Mouse (Mus musculus) MEL (cell line): ENCODE measurements around the gene Cbwd1. TPM values are rescaled to one million over a fixed set of nuclear protein-coding genes. Genes with fewer than 3 reads are reported as not detected.

Source experiments
- DNase-seq: peaks from one replicate; pipeline ENCODE4 v3.0.0; 2011; ENCODE audit warnings: low read depth, low spot score
- H3K27ac ChIP-seq: 2 replicates; pipeline ENCODE4 v1.5.1; 2012; ENCODE audit warnings: low read depth, mild to moderate bottlenecking, control low read depth, low read length, moderate library complexity; ENCODE audit not compliant: control insufficient read depth
- H3K27me3 ChIP-seq, 2 experiments: fragments of 150-350 bp in 1 of 2; sonication (generic) in 1 of 2; 2 replicates each; pipeline ENCODE4 v1.6.1; 2012; ENCODE audit warnings: low read length in 2 of 2, mild to moderate bottlenecking in 2 of 2, improper control_type of control experiment in 1 of 2, moderate library complexity in 1 of 2; ENCODE audit not compliant: insufficient read depth in 2 of 2, control insufficient read depth in 1 of 2
- H3K36me3 ChIP-seq, 2 experiments: 2 replicates each; pipeline ENCODE4 v1.6.1; 2012 to 2014; ENCODE audit warnings: low read length in 2 of 2, improper control_type of control experiment in 1 of 2, inconsistent platforms in 1 of 2, mild to moderate bottlenecking in 1 of 2; ENCODE audit not compliant: insufficient read depth in 2 of 2, control insufficient read depth in 1 of 2
- H3K4me1 ChIP-seq, 2 experiments: fragments of 150-350 bp in 1 of 2; sonication (generic) in 1 of 2; 2 replicates each; pipeline ENCODE4 v1.6.1; 2012; ENCODE audit warnings: low read length in 2 of 2, improper control_type of control experiment in 1 of 2, mild to moderate bottlenecking in 1 of 2; ENCODE audit not compliant: insufficient read depth in 2 of 2, control insufficient read depth in 1 of 2
- H3K4me3 ChIP-seq, 2 experiments: fragments of 150-350 bp in 1 of 2; sonication (generic) in 1 of 2; 2 replicates each; pipeline ENCODE4 v1.5.1; 2012; ENCODE audit warnings: low read depth in 2 of 2, low read length in 2 of 2, mild to moderate bottlenecking in 2 of 2, moderate library complexity in 2 of 2, control low read depth in 1 of 2, improper control_type of control experiment in 1 of 2; ENCODE audit not compliant: control insufficient read depth in 1 of 2, insufficient read depth in 1 of 2
- H3K79me2 ChIP-seq: 2 replicates; pipeline ENCODE4 v1.6.1; 2012; ENCODE audit warnings: mild to moderate bottlenecking, low read length, moderate library complexity; ENCODE audit not compliant: control insufficient read depth, poor library complexity, insufficient read depth
- H3K9ac ChIP-seq: 2 replicates; pipeline ENCODE4 v1.6.1; 2012; ENCODE audit warnings: low read depth, mild to moderate bottlenecking, control low read depth, low read length, moderate library complexity; ENCODE audit not compliant: control insufficient read depth, poor library complexity, severe bottlenecking
- H3K9me3 ChIP-seq: fragments of 150-350 bp; sonication (generic); replicated peaks from 2 replicates; pipeline ENCODE4 v1.6.1; 2012; ENCODE audit warnings: mild to moderate bottlenecking, low read length, improper control_type of control experiment, moderate library complexity; ENCODE audit not compliant: insufficient read depth
- BHLHE40 ChIP-seq: IDR thresholded peaks from 2 replicates; pipeline ENCODE4 v1.6.1; 2012; ENCODE audit warnings: low read depth, mild to moderate bottlenecking, inconsistent platforms, low read length, improper control_type of control experiment, borderline replicate concordance
- CHD1 ChIP-seq: IDR thresholded peaks from 2 replicates; pipeline ENCODE4 v1.6.1; 2012; ENCODE audit warnings: low read depth, mild to moderate bottlenecking, inconsistent platforms, low read length, improper control_type of control experiment
- CHD2 ChIP-seq: IDR thresholded peaks from 2 replicates; pipeline ENCODE4 v1.6.1; 2011; ENCODE audit warnings: low read length, improper control_type of control experiment
- ETS1 ChIP-seq: IDR thresholded peaks from 2 replicates; pipeline ENCODE4 v1.6.1; 2012; ENCODE audit warnings: low read depth, mild to moderate bottlenecking, inconsistent platforms, low read length, improper control_type of control experiment, moderate library complexity
- GABPA ChIP-seq: IDR thresholded peaks from 2 replicates; pipeline ENCODE4 v1.6.1; 2012; ENCODE audit warnings: low read depth, mild to moderate bottlenecking, inconsistent platforms, low read length, improper control_type of control experiment, moderate library complexity
- GATA1 ChIP-seq: IDR thresholded peaks from 2 replicates; pipeline ENCODE4 v1.6.1; 2011; ENCODE audit warnings: low read depth, low read length, improper control_type of control experiment
- MAFK ChIP-seq: IDR thresholded peaks from 2 replicates; pipeline ENCODE4 v1.6.1; 2011; ENCODE audit warnings: low read depth, mild to moderate bottlenecking, low read length, improper control_type of control experiment, borderline replicate concordance
- MYB ChIP-seq: IDR thresholded peaks from 2 replicates; pipeline ENCODE4 v1.6.1; 2011; ENCODE audit warnings: mild to moderate bottlenecking, low read depth, low read length, improper control_type of control experiment
- NELFE ChIP-seq: IDR thresholded peaks from 2 replicates; pipeline ENCODE4 v1.6.1; 2011; ENCODE audit warnings: low read depth, low read length, improper control_type of control experiment
- POLR2A ChIP-seq, 2 experiments: IDR thresholded peaks; 2 replicates each; pipeline ENCODE4 v1.6.1; 2011 to 2012; ENCODE audit warnings: low read length in 2 of 2, mild to moderate bottlenecking in 2 of 2, control low read depth in 1 of 2, improper control_type of control experiment in 1 of 2, low read depth in 1 of 2, moderate library complexity in 1 of 2; ENCODE audit not compliant: control insufficient read depth in 1 of 2, insufficient read depth in 1 of 2, poor library complexity in 1 of 2
- POLR2AphosphoS5 ChIP-seq: IDR thresholded peaks from 2 replicates; pipeline ENCODE4 v1.6.1; 2012; ENCODE audit warnings: low read depth, borderline replicate concordance, mild to moderate bottlenecking, inconsistent platforms, low read length, moderate library complexity, mixed read lengths
- TAL1 ChIP-seq: IDR thresholded peaks from 2 replicates; pipeline ENCODE4 v1.6.1; 2012; ENCODE audit warnings: mild to moderate bottlenecking, inconsistent platforms, low read length, moderate library complexity, mixed read lengths
- TCF12 ChIP-seq: IDR thresholded peaks from 2 replicates; pipeline ENCODE4 v1.6.1; 2014; ENCODE audit warnings: low read depth, mild to moderate bottlenecking, inconsistent platforms, low read length, improper control_type of control experiment, moderate library complexity
- USF1 ChIP-seq: IDR thresholded peaks from 2 replicates; pipeline ENCODE4 v1.6.1; 2014; ENCODE audit warnings: low read depth, mild to moderate bottlenecking, inconsistent platforms, low read length, improper control_type of control experiment, moderate library complexity
- ZMIZ1 ChIP-seq: IDR thresholded peaks from 2 replicates; pipeline ENCODE4 v1.6.1; 2012; ENCODE audit warnings: low read depth, mild to moderate bottlenecking, inconsistent platforms, low read length, improper control_type of control experiment, moderate library complexity
- ZNF384 ChIP-seq: IDR thresholded peaks from 2 replicates; pipeline ENCODE4 v1.6.1; 2012; ENCODE audit warnings: low read depth, mild to moderate bottlenecking, inconsistent platforms, low read length, improper control_type of control experiment
- polyA plus RNA-seq, 2 experiments: library from polyadenylated mRNA; stranded (reverse) in 1 of 2; unstranded in 1 of 2; fragments of >175 nt in 1 of 2; fragments of >200 nt in 1 of 2; gene quantifications; 2 replicates each; pipeline versions ENCODE4 v1.2.1 to v1.2.4; 2012; ENCODE audit warnings: low replicate concordance in 2 of 2, low read depth in 1 of 2; ENCODE audit not compliant: insufficient read length in 2 of 2, insufficient read depth in 1 of 2, missing spikeins in 1 of 2
- total RNA-seq: library from RNA; depleted of rRNA; stranded (reverse); fragments of 300-350 nt; gene quantifications from 2 replicates; pipeline ENCODE4 v1.2.3, GENCODE M21; 2012

Cbwd1 gene
- total and polyA plus RNA-seq, 3 experiments = 14.2 to 24.0 TPM; not detected in 1

DNA sequence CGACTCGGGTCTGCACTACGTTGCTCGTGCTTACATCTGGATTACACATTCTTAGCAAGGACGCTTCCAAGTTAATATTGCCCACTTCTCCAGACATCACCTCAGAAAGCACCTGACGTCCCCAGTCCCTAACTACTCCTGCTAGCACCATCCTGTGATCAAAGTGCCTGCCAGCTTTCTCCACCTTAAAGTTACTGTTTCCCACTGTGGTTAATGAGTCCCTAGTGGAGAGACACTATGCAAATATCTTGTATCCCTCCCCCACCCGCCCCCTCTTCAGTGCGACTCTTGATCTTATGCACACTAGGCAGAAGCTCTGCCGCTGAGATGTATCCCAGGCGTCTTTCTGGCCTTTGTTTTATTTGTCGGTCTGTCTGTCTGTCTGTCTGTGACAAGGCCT is 16.6 kb upstream of the Cbwd1 start:
- Histone ChIP-seq H3K36me3 (no peaks in the 10 kb centered on the region), H3K27me3 (peaks cover 0 to 2% of the 10 kb centered on the region in 2 experiments; a peak in 2 of 4 replicates), H3K27ac (no peak overlapping the region), H3K4me1 (no peaks in the 10 kb centered on the region), H3K4me3 (no peak overlapping the region), H3K79me2 (no peaks in the 10 kb centered on the region), H3K9ac (no peak overlapping the region), H3K9me3 (no peaks in the 10 kb centered on the region)
- no peak for DNase-seq
- TF ChIP-seq USF1 (no peak), POLR2A (IDR thresholded peaks at IDR 0.05; ENCODE audit: control insufficient read depth in 1 of 2, insufficient read depth in 1 of 2, low read depth in 1 of 2, low read length in 2 of 2, poor library complexity in 1 of 2) (no peak), ETS1 (no peak), NELFE (no peak), MAFK (no peak), BHLHE40 (no peak), ZMIZ1 (no peak), TCF12 (no peak), TAL1 (no peak)

- Histone ChIP-seq H3K9ac (no peak overlapping the region), H3K4me3 (no peak overlapping the region), H3K4me1 (no peaks in the 10 kb centered on the region), H3K27me3 (peaks cover 0 to 2% of the 10 kb centered on the region in 2 experiments; a peak in 2 of 4 replicates), H3K27ac (no peak overlapping the region), H3K9me3 (no peaks in the 10 kb centered on the region), H3K79me2 (no peaks in the 10 kb centered on the region), H3K36me3 (no peaks in the 10 kb centered on the region)
- no peak for TF ChIP-seq CHD2
- TF ChIP-seq MYB = no peak
- TF ChIP-seq GATA1 = no peak
- no peak for TF ChIP-seq ZNF384
- TF ChIP-seq GABPA = no peak
- no peak for TF ChIP-seq CHD1
- TF ChIP-seq ETS1 = no peak
- no peak for TF ChIP-seq POLR2AphosphoS5
- no peak for TF ChIP-seq USF1
- TF ChIP-seq POLR2A (IDR thresholded peaks at IDR 0.05; ENCODE audit: control insufficient read depth in 1 of 2, insufficient read depth in 1 of 2, low read depth in 1 of 2, low read length in 2 of 2, poor library complexity in 1 of 2) = no peak
- no peak for DNase-seq
Observed at GRCm38 (mm10) chr19:24972701-24973390, 11.4 kb upstream of the Cbwd1 start.
